Mouse (Mus musculus) MEL (cell line): ENCODE results near the gene Fbln2. TPM values are rescaled to one million over a fixed set of nuclear protein-coding genes. Genes with fewer than 3 reads are reported as not detected.

Experiments
- DNase-seq: peaks from one replicate; pipeline ENCODE4 v3.0.0; 2011; ENCODE audit warnings: low read depth, low spot score
- H3K27ac ChIP-seq: 2 replicates; pipeline ENCODE4 v1.5.1; 2012; ENCODE audit warnings: low read depth, mild to moderate bottlenecking, control low read depth, low read length, moderate library complexity; ENCODE audit not compliant: control insufficient read depth
- H3K27me3 ChIP-seq, 2 experiments: fragments of 150-350 bp in 1 of 2; sonication (generic) in 1 of 2; 2 replicates each; pipeline ENCODE4 v1.6.1; 2012; ENCODE audit warnings: low read length in 2 of 2, mild to moderate bottlenecking in 2 of 2, improper control_type of control experiment in 1 of 2, moderate library complexity in 1 of 2; ENCODE audit not compliant: insufficient read depth in 2 of 2, control insufficient read depth in 1 of 2
- H3K36me3 ChIP-seq, 2 experiments: 2 replicates each; pipeline ENCODE4 v1.6.1; 2012 to 2014; ENCODE audit warnings: low read length in 2 of 2, improper control_type of control experiment in 1 of 2, inconsistent platforms in 1 of 2, mild to moderate bottlenecking in 1 of 2; ENCODE audit not compliant: insufficient read depth in 2 of 2, control insufficient read depth in 1 of 2
- H3K4me1 ChIP-seq, 2 experiments: fragments of 150-350 bp in 1 of 2; sonication (generic) in 1 of 2; 2 replicates each; pipeline ENCODE4 v1.6.1; 2012; ENCODE audit warnings: low read length in 2 of 2, improper control_type of control experiment in 1 of 2, mild to moderate bottlenecking in 1 of 2; ENCODE audit not compliant: insufficient read depth in 2 of 2, control insufficient read depth in 1 of 2
- H3K4me3 ChIP-seq, 2 experiments: fragments of 150-350 bp in 1 of 2; sonication (generic) in 1 of 2; 2 replicates each; pipeline ENCODE4 v1.5.1; 2012; ENCODE audit warnings: low read depth in 2 of 2, low read length in 2 of 2, mild to moderate bottlenecking in 2 of 2, moderate library complexity in 2 of 2, control low read depth in 1 of 2, improper control_type of control experiment in 1 of 2; ENCODE audit not compliant: control insufficient read depth in 1 of 2, insufficient read depth in 1 of 2
- H3K79me2 ChIP-seq: 2 replicates; pipeline ENCODE4 v1.6.1; 2012; ENCODE audit warnings: mild to moderate bottlenecking, low read length, moderate library complexity; ENCODE audit not compliant: control insufficient read depth, poor library complexity, insufficient read depth
- H3K9ac ChIP-seq: 2 replicates; pipeline ENCODE4 v1.6.1; 2012; ENCODE audit warnings: low read depth, mild to moderate bottlenecking, control low read depth, low read length, moderate library complexity; ENCODE audit not compliant: control insufficient read depth, poor library complexity, severe bottlenecking
- H3K9me3 ChIP-seq: fragments of 150-350 bp; sonication (generic); replicated peaks from 2 replicates; pipeline ENCODE4 v1.6.1; 2012; ENCODE audit warnings: mild to moderate bottlenecking, low read length, improper control_type of control experiment, moderate library complexity; ENCODE audit not compliant: insufficient read depth
- E2F4 ChIP-seq: IDR thresholded peaks from 2 replicates; pipeline ENCODE4 v1.6.1; 2011; ENCODE audit warnings: low read depth, low read length, improper control_type of control experiment, borderline replicate concordance
- ETS1 ChIP-seq: IDR thresholded peaks from 2 replicates; pipeline ENCODE4 v1.6.1; 2012; ENCODE audit warnings: low read depth, mild to moderate bottlenecking, inconsistent platforms, low read length, improper control_type of control experiment, moderate library complexity
- GATA1 ChIP-seq: IDR thresholded peaks from 2 replicates; pipeline ENCODE4 v1.6.1; 2011; ENCODE audit warnings: low read depth, low read length, improper control_type of control experiment
- MAX ChIP-seq: IDR thresholded peaks from 2 replicates; pipeline ENCODE4 v1.6.1; 2011; ENCODE audit warnings: low read length, improper control_type of control experiment
- MAZ ChIP-seq: IDR thresholded peaks from 2 replicates; pipeline ENCODE4 v1.6.1; 2012; ENCODE audit warnings: low read depth, mild to moderate bottlenecking, inconsistent platforms, low read length, improper control_type of control experiment
- MEF2A ChIP-seq: IDR thresholded peaks from 2 replicates; pipeline ENCODE4 v1.6.1; 2014; ENCODE audit warnings: low read depth, mild to moderate bottlenecking, inconsistent platforms, low read length, improper control_type of control experiment; ENCODE audit not compliant: poor library complexity, insufficient replicate concordance, severe bottlenecking; ENCODE audit errors: extremely low read depth
- TAL1 ChIP-seq: IDR thresholded peaks from 2 replicates; pipeline ENCODE4 v1.6.1; 2012; ENCODE audit warnings: mild to moderate bottlenecking, inconsistent platforms, low read length, moderate library complexity, mixed read lengths
- TBP ChIP-seq: IDR thresholded peaks from 2 replicates; pipeline ENCODE4 v1.8.0; 2011; ENCODE audit warnings: low read depth, low read length, improper control_type of control experiment
- TCF12 ChIP-seq: IDR thresholded peaks from 2 replicates; pipeline ENCODE4 v1.6.1; 2014; ENCODE audit warnings: low read depth, mild to moderate bottlenecking, inconsistent platforms, low read length, improper control_type of control experiment, moderate library complexity
- ZMIZ1 ChIP-seq: IDR thresholded peaks from 2 replicates; pipeline ENCODE4 v1.6.1; 2012; ENCODE audit warnings: low read depth, mild to moderate bottlenecking, inconsistent platforms, low read length, improper control_type of control experiment, moderate library complexity
- polyA plus RNA-seq, 2 experiments: library from polyadenylated mRNA; stranded (reverse) in 1 of 2; unstranded in 1 of 2; fragments of >175 nt in 1 of 2; fragments of >200 nt in 1 of 2; gene quantifications; 2 replicates each; pipeline versions ENCODE4 v1.2.1 to v1.2.4; 2012; ENCODE audit warnings: low replicate concordance in 2 of 2, low read depth in 1 of 2; ENCODE audit not compliant: insufficient read length in 2 of 2, insufficient read depth in 1 of 2, missing spikeins in 1 of 2
- total RNA-seq: library from RNA; depleted of rRNA; stranded (reverse); fragments of 300-350 nt; gene quantifications from 2 replicates; pipeline ENCODE4 v1.2.3, GENCODE M21; 2012

Fbln2 gene
- total and polyA plus RNA-seq, 3 experiments, result 1.9 to 2.3 TPM; not detected in 1

- Histone ChIP-seq H3K27ac (no peak overlapping the region), H3K9ac (no peak overlapping the region), H3K9me3 (no peaks in the 10 kb centered on the region), H3K36me3 (no peaks in the 10 kb centered on the region), H3K79me2 (no peaks in the 10 kb centered on the region)
- DNase-seq, result no peak
- TF ChIP-seq GATA1, result no peak
- TF ChIP-seq ZMIZ1, result no peak
- no peak for TF ChIP-seq TCF12
- no peak for TF ChIP-seq TBP
- no peak for TF ChIP-seq MAX
- no peak for TF ChIP-seq MEF2A
- no peak for TF ChIP-seq E2F4
- TF ChIP-seq, all 39 proteins: peak for 0
- Histone ChIP-seq H3K27me3 (peaks cover 0 to 8% of the 10 kb centered on the region in 2 experiments; a peak in 3 of 4 replicates), H3K4me1 (no peaks in the 10 kb centered on the region), H3K4me3 (no peak overlapping the region)
These were observed 74.9 kb downstream of the Fbln2 start for GRCm38 (mm10) chr6:91287148-91287547.

DNA sequence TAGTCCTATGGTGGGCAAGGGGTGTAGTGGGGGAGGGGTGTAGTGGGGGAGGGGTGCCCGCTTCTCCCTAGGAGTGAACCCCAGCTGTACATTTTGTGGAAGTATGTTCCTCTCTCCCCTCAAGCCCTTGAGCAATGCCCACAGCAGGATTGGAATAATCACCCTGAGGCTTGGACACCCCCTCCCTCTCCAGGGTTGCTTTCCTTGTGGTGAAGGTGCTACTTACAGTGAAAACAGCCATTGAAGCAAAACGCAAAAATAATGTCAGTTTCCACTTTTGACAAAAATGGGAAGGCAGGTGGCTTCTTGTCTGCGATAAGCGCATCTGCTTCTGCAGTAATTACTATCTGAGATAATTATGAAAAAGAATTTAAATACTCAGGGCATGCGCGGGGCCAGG is 75.4 kb downstream of the Fbln2 start:
- TF ChIP-seq TAL1, result no peak
- Histone ChIP-seq H3K4me1 (no peaks in the 10 kb centered on the region), H3K27me3 (peaks cover 0 to 10% of the 10 kb centered on the region in 2 experiments; a peak in 3 of 4 replicates), H3K4me3 (no peak overlapping the region), H3K36me3 (no peaks in the 10 kb centered on the region), H3K9me3 (no peaks in the 10 kb centered on the region), H3K79me2 (no peaks in the 10 kb centered on the region), H3K27ac (no peak overlapping the region), H3K9ac (no peak overlapping the region)
- DNase-seq, result no peak

- Histone ChIP-seq H3K27me3 (peaks cover 0 to 10% of the 10 kb centered on the region in 2 experiments; a peak in 3 of 4 replicates), H3K9ac (no peak overlapping the region), H3K9me3 (no peaks in the 10 kb centered on the region), H3K79me2 (no peaks in the 10 kb centered on the region), H3K36me3 (no peaks in the 10 kb centered on the region), H3K4me1 (no peaks in the 10 kb centered on the region), H3K27ac (no peak overlapping the region), H3K4me3 (no peak overlapping the region)
- TF ChIP-seq MAZ (no peak), ETS1 (no peak), ZMIZ1 (no peak)
- DNase-seq, result no peak
These were observed 76.1 kb downstream of the Fbln2 start for GRCm38 (mm10) chr6:91288251-91288785.
